Mouse (Mus musculus) 416B (cell line): ENCODE results near the gene Il34.

ENCODE experiments used
- DNase-seq: peaks from one replicate; pipeline ENCODE4 v3.0.0; 2011; ENCODE audit warnings: low read depth

Gene Il34

DNA sequence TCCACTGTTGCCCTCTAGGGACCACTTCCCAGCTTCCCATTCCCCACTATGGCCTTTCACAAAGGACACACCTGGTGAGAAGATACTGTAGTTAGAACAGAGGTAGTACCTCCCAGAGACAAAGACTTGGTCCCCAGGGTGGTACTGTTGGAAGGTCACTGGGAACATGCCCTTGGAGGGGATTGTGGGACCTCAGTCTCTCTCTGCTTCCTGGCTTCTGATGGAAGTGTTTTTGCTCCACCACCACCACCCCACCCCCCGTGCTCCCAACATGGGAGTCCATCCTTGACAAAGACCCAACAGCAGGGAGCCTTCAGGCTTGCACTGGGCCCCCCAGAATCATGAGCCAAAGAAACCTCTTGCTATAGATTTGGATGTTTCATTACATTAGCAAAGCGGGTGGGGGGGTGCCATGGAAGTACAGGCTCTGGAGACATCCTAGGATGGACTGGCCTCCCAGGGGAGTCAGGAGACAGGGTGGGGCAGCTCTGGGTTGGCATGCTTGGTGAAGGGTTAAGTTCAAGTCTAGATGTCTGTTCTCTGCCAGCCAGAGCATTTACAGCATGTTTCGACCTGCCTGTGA lies 99.3 kb downstream of the Il34 start:
- no peak for DNase-seq

DNA sequence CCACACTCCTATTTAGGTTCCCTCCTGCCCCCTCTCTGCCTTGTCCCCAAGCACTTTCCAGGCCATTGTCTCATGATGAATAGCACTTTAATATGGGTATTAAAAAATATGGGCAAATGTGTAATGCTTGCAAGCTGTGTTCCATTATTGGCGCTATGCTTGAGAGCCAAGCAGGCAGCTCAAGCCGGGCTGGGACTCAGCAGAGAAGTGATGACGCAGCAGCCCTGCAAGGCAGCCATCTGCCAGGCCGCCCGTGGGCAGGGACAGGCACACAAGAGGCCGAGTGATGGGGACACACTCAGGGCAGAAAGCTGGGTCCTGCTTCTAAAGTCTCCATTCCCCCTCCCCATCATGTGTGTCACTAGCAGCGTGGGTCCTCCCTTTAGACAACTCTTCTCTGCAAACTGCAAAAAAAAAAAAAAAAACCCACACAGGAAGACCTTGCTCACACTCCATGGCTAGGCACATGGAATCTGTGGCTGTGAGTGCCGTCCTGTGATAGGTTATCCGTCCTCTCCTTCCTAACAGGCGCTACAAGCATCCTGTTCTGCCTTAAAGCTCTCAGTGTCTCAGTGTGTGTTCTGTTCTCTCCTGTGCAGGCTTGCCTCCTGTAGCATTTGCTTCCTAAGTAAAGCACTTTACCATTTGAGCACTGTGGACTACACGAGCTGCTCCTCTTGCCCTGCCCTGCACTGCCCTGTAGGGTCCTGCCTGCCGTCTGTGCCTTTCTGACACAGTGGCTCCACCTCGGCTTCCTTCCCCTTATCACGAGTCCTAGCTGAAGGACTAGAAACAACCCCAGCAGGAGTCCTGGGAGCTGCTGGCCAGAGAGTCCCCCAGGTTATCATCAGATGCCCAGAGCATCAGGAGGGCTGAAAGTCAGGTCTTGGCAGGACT lies 100.1 kb downstream of the Il34 start:
- DNase-seq: no peak

DNA sequence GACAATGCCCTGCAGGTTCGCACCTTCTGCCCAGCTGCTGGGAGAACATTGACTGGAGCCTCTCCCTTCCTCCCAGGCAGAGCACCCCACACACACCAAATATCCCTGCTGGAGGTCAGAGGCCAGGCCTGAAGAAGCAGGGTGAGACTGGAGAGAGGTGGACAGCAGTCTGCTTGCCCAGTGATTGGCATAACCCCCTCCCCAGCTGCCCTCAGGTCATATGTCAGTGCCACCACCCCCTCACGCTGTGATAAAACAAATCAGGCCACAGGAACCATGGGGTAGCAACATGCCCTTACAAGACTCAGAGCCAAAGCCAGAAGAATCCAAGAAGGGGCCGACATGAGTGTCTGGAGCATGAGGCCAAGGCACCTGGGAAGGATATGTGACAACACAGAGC lies 101.6 kb downstream of the Il34 start:
- no peak for DNase-seq

DNA sequence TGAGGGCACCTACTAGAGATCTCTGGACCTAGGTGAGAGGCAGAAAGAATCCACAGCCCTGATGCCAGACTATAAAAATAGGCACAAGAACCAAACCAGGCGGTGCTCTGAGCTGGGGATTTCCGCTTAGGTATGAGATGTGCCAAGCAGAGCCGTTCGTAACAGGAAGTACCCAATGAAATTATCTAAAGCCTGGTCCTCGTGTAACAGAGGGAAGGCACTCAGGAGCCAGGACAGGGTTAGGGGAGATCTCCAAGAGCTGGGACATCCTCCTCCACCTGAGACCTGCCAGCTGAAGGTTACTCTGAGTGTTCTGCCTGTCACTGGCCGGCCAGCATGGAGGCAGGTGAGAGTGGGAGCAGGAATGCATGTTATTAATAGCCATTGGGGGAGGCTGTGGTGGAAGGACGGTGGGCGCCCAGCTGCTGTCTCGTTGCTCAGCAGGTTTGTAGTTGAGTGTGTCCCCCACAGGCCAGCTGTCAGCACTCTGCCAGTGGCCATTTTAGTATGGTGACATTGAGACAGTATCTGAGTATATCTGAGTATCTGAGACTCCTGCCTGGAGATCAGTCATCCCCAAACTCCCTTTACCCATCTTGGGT lies 102.2 kb downstream of the Il34 start:
- DNase-seq: no peak

DNA sequence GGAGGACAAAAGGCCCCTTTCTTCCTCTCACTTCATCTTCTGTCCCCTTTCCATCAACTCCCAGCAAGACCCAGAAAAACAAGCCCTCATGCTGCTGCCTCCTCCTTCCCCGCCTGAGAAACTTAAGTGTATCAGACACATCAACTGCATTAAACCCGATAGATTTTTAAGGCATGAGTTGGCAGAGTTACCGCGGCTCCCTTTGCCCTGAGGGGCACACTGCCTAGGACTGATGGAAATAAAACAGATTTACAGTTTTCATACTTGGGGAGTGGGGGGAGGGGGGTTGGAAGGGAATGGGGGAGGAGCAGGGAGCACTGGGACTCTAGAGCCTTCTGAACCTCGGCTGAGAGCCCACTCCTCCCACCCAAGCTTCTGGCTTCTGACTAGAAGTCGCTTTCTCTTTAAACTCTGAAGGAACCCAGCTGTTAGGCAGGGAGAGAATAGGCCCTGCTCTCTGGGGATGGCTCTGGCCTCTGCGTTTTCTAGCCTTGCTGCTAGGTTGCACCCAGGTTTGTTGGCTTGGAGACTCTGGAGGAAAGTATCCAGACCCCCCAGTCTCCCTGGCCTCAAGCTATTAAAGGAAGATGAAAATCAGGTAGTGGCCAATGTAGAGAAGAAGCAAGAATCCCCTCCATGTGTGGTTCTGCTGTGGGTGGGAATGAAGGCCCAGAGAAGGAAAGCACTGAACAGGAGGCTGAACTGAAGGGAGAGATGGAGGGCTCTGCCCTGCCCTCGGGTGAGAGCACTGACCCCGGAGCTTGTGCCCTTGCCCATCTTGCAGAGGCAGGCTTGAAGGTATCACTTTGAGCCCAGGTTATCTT lies 102.9 kb downstream of the Il34 start:
- no peak for DNase-seq

DNA sequence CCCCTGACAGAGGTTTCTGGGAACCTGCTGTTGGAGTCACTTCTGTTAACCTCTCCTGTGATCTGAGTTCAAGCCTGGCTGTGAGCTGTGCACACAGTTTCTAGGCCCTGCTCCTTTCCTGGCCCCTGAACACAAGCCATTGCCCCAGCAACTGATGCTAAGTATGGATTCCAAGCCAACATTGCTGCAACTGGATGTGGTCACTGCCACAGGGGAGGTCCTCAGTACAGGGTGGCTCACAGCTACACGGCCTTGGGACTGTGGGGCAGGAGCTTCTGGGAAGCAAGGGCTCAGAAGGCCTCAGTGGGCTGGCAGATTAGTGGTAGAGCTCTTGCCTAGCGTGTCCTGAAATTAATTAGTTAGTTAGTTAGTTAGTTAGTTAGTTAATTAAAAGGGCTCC lies 105.2 kb downstream of the Il34 start:
- no peak for DNase-seq

DNA sequence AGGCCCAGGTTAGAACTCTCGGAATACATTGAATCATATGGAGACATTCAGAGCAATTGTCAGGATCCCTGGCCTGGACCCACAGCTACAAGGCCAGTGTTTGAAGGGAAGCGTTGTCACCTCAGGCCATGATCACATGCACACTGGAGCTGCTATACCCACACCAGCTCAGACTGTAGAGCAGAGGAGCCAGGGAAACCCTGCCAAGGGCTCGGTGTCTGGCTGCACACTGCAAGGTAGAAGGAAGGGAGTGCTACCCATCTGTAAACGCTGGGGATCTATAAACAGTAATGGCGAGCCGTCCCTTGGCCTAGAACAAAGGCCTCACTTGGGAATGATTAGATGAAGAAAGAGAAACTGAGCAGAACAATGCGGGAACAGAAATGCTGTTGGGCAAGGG lies 106.2 kb downstream of the Il34 start:
- DNase-seq: no peak

DNA sequence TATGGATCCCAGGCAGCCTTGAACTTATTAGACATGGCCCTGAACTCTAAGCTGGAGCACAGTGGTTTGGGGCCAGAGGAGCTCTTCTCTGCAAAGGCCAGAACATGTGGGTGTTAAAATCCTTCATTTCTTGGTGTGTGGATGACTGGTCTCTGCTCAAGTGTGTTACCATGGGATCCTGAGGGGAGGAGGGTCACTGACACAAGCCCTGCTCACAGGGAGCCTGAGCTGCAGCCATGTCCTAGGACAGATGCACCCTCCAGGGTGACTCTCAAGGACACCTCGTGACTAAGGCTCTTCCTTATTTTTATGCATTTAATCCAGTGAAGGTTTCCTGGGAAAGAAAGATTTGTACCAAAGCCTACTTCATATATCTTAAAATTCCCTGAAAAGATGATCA lies 107.6 kb downstream of the Il34 start:
- DNase-seq: no peak

DNA sequence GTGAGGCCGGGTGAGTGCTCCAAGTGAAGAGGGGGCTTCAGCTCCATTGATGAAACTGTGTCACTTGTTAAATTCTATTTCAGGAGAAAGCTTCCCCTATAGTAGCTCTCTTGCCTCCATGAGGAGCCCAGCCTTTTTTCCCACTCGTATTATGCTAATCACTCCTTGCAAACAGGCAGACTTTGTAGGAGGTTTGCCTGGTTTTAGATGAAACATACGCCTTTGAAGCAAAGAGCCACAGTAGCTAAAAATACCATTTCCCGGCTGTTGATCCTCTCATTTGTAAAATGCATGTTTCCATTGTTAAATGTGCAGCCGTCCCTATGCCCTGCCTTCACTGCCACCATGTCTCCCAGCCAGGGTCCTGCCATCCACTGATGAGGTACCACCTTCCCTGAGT lies 108.2 kb downstream of the Il34 start:
- DNase-seq: no peak

DNA sequence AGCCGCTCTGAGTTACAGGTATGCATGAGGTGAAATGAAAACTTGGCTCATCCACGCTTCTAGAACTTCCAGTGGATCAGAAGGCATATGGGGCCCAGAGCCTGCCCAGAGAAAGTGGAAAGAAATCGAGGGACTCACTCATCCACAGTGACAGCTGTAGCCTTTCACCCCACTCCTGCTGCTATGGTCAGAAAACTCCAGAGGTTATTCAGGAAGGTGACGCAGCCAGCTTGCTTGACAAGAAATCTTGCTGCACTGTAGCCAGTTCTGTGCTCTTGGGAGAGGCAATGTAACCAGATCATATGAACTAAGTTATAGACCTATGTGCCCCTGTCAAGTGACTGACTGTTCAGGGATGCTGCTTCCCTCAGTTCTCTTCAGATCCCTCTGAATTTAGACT lies 109.7 kb downstream of the Il34 start:
- no peak for DNase-seq

DNA sequence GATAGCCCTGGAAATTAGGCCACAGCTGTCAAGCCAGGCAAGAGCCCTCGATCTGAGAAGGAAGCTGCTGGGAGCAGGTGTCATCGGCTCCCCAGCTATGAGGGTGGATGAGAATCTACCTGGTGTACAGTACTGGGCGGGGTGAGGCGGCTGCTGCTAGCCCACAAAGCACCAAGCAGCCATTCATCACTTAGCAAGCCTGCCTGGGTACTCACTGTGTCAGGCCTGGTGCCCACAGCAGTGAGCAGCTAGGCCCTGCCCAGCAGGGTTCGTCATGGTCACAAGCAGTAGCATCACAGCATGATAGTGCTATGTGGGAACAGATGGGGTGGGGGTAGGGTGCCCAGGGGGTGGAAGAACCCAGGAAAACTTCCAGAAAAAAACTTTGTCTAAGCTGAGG lies 110.3 kb downstream of the Il34 start:
- no peak for DNase-seq

DNA sequence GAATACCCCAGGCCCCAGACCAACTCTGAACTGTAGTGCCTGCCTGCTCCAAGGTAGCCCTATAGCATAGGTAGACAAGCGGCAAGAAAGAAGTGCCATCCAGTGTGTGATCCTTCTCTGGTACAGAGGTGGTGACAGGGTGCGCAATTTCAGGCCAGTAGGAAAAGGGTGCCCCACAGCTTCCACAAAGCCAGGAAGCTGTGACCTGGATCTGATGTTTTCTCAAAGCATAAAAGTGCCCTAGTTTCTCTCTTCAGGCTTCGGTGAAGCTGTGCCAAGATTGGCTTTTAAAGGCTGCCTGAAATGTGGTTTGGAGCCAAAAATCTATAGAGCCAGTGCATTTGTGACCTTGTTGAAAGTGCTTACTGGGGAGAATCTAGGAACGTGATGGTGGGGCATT lies 110.9 kb downstream of the Il34 start:
- no peak for DNase-seq

DNA sequence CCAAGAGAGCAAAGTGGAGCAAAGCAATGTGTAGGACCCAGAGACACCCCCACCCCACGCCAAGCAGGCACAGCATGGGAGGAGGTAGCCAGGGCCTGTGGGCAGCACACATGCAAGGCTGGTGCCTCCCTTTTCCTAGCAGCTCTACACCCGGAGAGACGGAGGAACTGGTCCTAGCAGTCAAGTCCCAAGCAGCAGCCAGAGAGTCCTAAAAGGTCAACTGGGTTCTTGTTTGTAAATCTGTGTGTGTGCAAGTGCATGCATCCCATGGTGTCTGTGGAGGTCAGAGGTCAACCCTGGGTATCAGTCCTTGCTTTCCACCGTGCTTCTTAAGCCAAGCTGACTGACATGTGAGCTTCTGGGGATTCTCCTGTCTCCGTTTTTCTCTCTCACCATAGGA lies 111.5 kb downstream of the Il34 start:
- DNase-seq: no peak
